Comparison of ENCODE assay signal across 25 mouse cellular contexts in the genomic region with DNA sequence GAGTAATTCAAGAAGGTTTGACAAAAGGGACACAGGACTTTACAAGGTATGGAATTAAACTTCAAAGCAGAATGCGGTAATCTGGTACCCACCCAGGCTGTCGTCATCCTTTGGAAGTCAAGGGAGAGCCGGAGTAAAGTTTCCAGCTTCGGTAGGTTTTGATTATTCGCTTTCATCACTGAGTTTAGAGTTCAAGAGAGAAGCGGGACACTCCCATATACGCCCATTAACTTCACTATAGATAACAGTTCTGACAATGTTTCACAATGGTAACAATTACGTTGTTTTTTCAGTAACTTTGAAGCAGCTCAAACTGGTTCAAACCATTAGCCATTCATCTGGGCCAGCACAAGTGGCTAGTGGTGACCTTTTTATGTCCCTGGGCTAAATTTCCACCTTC.
"Had no signal": no experiment of that assay in that cellular context is flagged by ENCODE, and none has a peak within 500 bp of the region (broad histone marks: within the 10 kb centered on the region; RNA-seq: fewer than 3 reads in every experiment).

No protein-coding gene starts in this region.

- H3K9me3 ChIP-seq: liver, embryonic 12.5 days; liver, embryonic 15.5 days; megakaryocyte, embryonic 14.5 days; stomach, embryonic 15.5 days had no signal

- H3K4me1 ChIP-seq: limb, embryonic 10.5 days; limb, embryonic 13.5 days; lung, embryonic 15.5 days; midbrain, embryonic 10.5 days; midbrain, embryonic 13.5 days; neural tube, embryonic 13.5 days; stomach, embryonic 15.5 days had no signal

- H3K4me3 ChIP-seq: left cerebral cortex, adult 2 months; limb, embryonic 10.5 days; limb, embryonic 13.5 days; liver, embryonic 12.5 days; liver, embryonic 15.5 days; lung, embryonic 15.5 days; megakaryocyte, embryonic 14.5 days; midbrain, embryonic 10.5 days; midbrain, embryonic 13.5 days; myocyte; neural tube, embryonic 13.5 days; stomach, embryonic 15.5 days had no signal

- H3K9ac ChIP-seq: limb, embryonic 13.5 days; liver, embryonic 12.5 days; liver, embryonic 15.5 days; lung, embryonic 15.5 days; midbrain, embryonic 13.5 days; neural tube, embryonic 13.5 days; stomach, embryonic 15.5 days had no signal

- DNase-seq: kidney, adult 18-20 months; kidney, adult 9 months; kidney, postnatal 25 days; layer of hippocampus, postnatal 36 days; liver; lung, adult 18-20 months; lung, postnatal 10 days; lung, postnatal 36 days; retina, postnatal 1 day; right cerebral cortex, postnatal 25 days; thymus, postnatal 36 days had no signal

- H3K36me3 ChIP-seq: limb, embryonic 10.5 days; limb, embryonic 13.5 days; liver, embryonic 12.5 days; liver, embryonic 15.5 days; lung, embryonic 15.5 days; midbrain, embryonic 10.5 days; midbrain, embryonic 13.5 days; neural tube, embryonic 13.5 days; stomach, embryonic 15.5 days had no signal

- ATAC-seq: liver, embryonic 12.5 days; midbrain, embryonic 13.5 days; midbrain, embryonic 16.5 days had no signal

- H3K27ac ChIP-seq: kidney, postnatal 0 days; left cerebral cortex, adult 2 months; limb, embryonic 10.5 days; limb, embryonic 13.5 days; liver, embryonic 12.5 days; liver, embryonic 15.5 days; lung, embryonic 15.5 days; midbrain, embryonic 10.5 days; midbrain, embryonic 13.5 days; neural tube, embryonic 13.5 days; stomach, embryonic 15.5 days had no signal

- H3K27me3 ChIP-seq: limb, embryonic 13.5 days; liver, embryonic 12.5 days; liver, embryonic 15.5 days; lung, embryonic 15.5 days; megakaryocyte, embryonic 14.5 days; midbrain, embryonic 13.5 days; neural tube, embryonic 13.5 days; stomach, embryonic 15.5 days had no signal

- H3K4me2 ChIP-seq: limb, embryonic 13.5 days; liver, embryonic 12.5 days; liver, embryonic 15.5 days; lung, embryonic 15.5 days; midbrain, embryonic 13.5 days; neural tube, embryonic 13.5 days; stomach, embryonic 15.5 days had no signal
